Mouse (Mus musculus): ENCODE measurements around the gene Cyp46a1.

The Cyp46a1 gene

GRCm38 (mm10) chr12:108399191-108399590 lies 65.0 kb downstream of the Cyp46a1 start:
- DNase-seq (ENCODE audit: low spot score in 2 of 2): no peak

GRCm38 (mm10) chr12:108400951-108401350 lies 66.8 kb downstream of the Cyp46a1 start:
- no peak for DNase-seq (ENCODE audit: low spot score in 2 of 2)

- DNase-seq (ENCODE audit: low spot score in 2 of 2): peak in 1 of 2 experiments; percentile 63
Observed at GRCm38 (mm10) chr12:108403957-108404356, 69.8 kb downstream of the Cyp46a1 start.

- DNase-seq (ENCODE audit: low spot score in 2 of 2): no peak
Observed at GRCm38 (mm10) chr12:108409100-108409499, 74.9 kb downstream of the Cyp46a1 start.

- DNase-seq (ENCODE audit: low spot score in 2 of 2): no peak
Observed at GRCm38 (mm10) chr12:108410416-108411208, 76.4 kb downstream of the Cyp46a1 start.

Measured in urinary bladder, postnatal 36 days (tissue).